Mouse (Mus musculus) forebrain, embryonic 10.5 days (tissue): Measurements from ENCODE around the gene Fxyd5. TPM values are rescaled to one million over a fixed set of nuclear protein-coding genes. Genes with fewer than 3 reads are reported as not detected.

Source experiments
- DNase-seq: peaks from one replicate; pipeline ENCODE4 v3.0.0-alpha.2; 2017; ENCODE audit warnings: low spot score; ENCODE audit errors: extremely low spot score
- H3K27ac ChIP-seq: fragments of 300-500 bp; sonication (generic); 2 replicates; pipeline ENCODE4 v1.5.1; 2016; ENCODE audit warnings: mild to moderate bottlenecking
- H3K27me3 ChIP-seq: fragments of 300-500 bp; sonication (generic); 2 replicates; pipeline ENCODE4 v1.6.1; 2016; ENCODE audit warnings: mild to moderate bottlenecking; ENCODE audit not compliant: poor library complexity, severe bottlenecking
- H3K36me3 ChIP-seq: fragments of 300-500 bp; sonication (generic); replicated peaks from 2 replicates; pipeline ENCODE4 v1.6.1; 2016; ENCODE audit warnings: mild to moderate bottlenecking, moderate library complexity
- H3K4me1 ChIP-seq: fragments of 300-500 bp; sonication (generic); 2 replicates; pipeline ENCODE4 v1.6.1; 2016
- H3K4me3 ChIP-seq: fragments of 300-500 bp; sonication (generic); 2 replicates; pipeline ENCODE4 v1.5.1; 2016; ENCODE audit warnings: mild to moderate bottlenecking, moderate library complexity
- H3K9me3 ChIP-seq: fragments of 300-500 bp; sonication (generic); 2 replicates; pipeline ENCODE4 v1.6.1; 2016; ENCODE audit warnings: mild to moderate bottlenecking, moderate library complexity
- WGBS: fragments of 180-500 bp; shearing (Covaris S2); methylation state at CpG from one replicate; pipeline ENCODE4 v1.1.7; 2016; 5-methylcytosine and 5-hydroxymethylcytosine counted together
- polyA plus RNA-seq: library from polyadenylated mRNA; unstranded; fragments of >200 nt; fragmentation: Nextera tagmentation; extraction: Ambion mirVana; gene quantifications from 2 replicates; pipeline ENCODE4 v1.2.1, GENCODE M21; 2016

Gene Fxyd5
- polyA plus RNA-seq, 1 experiment from 2014 or later = 10.2 TPM

DNA sequence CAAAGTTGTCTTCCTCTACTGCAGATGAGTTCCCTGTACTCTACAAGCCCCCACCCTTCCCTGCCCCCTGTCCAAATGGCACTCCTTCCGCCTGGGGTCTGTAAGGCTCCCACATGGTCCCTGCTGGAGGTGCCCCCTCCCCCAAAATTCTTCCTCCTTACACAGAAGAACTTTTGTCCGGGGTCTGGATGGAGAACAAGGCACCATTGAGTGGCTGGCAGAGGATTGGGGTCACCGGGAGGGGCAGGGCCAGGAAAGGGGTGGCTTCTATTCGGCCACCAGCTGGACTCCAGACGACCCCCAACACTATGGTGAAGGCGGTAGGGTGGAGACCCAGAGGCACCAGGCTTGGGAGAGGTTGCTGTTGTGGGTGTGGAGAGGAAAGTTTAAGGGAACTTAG, 35.2 kb upstream of the Fxyd5 start:
- peak overlapping the region; percentile 44 for H3K27ac ChIP-seq
- DNase-seq = no peak
- 52% methylated on average over 6 of the region's 6 CpGs for WGBS
- H3K9me3 ChIP-seq = no peaks in the 10 kb centered on the region
- H3K4me1 ChIP-seq = peaks cover 17% of the 10 kb centered on the region
- H3K4me3 ChIP-seq = no peak overlapping the region
- no peaks in the 10 kb centered on the region for H3K27me3 ChIP-seq
- H3K36me3 ChIP-seq = no peaks in the 10 kb centered on the region

DNA sequence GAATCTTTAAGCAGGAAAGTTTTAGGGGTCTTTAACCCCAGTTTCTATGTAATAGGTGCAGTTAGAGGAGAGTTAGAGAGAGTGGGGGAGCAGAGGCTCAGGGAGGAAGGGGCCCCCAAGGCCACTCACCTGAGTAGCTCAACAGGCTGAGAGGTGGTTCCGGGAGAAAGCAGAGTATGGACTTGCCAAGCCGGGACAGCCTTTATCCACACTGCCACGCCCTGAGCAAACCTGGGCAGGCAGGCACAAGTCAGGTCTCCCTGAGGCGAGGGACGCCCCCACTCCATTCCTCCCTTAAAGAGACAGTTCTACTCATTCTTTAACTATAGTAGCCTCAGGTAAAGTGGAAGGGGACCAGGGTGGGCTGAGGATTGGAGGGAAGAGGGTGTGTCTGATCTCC, 34.2 kb upstream of the Fxyd5 start, which contains the start of gene Fxyd3:
Gene Fxyd3, minus strand, starts transcription at position 213 of the 400 bp plus-strand sequence.
- H3K9me3 ChIP-seq = no peaks in the 10 kb centered on the region
- H3K27ac ChIP-seq = peak within 1 kb of the TSS; percentile 44
- H3K4me1 ChIP-seq = peaks cover 21% of the 10 kb centered on the region
- H3K36me3 ChIP-seq = no peaks in the 10 kb centered on the region
- H3K4me3 ChIP-seq = no peak within 1 kb of the TSS
- 66% methylated on average over 5 of the region's 5 CpGs for WGBS
- no peak for DNase-seq
- no peaks in the 10 kb centered on the region for H3K27me3 ChIP-seq

DNA sequence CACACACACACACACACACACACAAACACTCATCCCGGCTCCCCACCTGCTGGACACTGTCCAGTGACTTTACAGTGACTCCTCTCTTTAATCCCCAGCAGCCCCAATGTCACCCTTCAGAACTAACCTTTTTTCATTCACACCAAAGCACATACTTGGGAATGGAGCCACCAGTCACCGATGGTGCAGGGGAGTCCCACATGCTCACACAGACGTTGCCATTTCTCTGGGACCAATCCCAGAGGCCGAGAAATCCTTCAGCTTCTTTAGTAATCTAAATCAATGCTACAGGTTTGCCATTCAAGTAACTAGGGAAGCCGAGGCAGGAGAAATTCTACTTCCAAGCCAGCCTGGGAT, 32.4 kb upstream of the Fxyd5 start:
- Histone ChIP-seq H3K36me3 (no peaks in the 10 kb centered on the region), H3K27ac (no peak overlapping the region), H3K4me3 (no peak overlapping the region), H3K4me1 (peaks cover 21% of the 10 kb centered on the region), H3K27me3 (no peaks in the 10 kb centered on the region), H3K9me3 (no peaks in the 10 kb centered on the region)
- WGBS = 85% methylated on average over 5 of the region's 5 CpGs
- no peak for DNase-seq

GRCm38 (mm10) chr7:31074061-31074712, 31.9 kb upstream of the Fxyd5 start:
- Histone ChIP-seq H3K27ac (no peak overlapping the region), H3K9me3 (no peaks in the 10 kb centered on the region), H3K4me3 (no peak overlapping the region), H3K36me3 (no peaks in the 10 kb centered on the region), H3K4me1 (peaks cover 21% of the 10 kb centered on the region), H3K27me3 (no peaks in the 10 kb centered on the region)
- DNase-seq = no peak
- WGBS = 82% methylated on average over 7 of the region's 7 CpGs

DNA sequence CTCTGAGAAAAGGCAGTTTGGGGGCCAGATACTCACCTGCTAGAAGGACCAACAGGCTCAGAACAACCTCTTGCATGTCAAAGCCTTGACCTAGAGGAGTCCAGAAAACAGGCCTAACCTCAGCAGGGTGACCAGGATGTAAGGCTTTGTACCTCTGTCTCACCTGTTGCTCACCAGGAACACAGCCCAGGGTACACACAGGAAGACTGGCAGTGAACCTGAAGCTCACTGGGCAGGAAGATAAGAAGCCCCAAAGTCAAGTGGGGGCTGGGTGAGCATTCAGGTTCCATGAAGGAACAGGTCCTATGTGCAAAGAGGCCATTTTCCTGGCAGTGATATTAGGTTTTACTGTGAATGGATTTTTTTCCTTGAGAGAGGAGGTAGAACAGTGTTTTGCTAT, 31.3 kb upstream of the Fxyd5 start:
- no peak overlapping the region for H3K4me3 ChIP-seq
- H3K27me3 ChIP-seq = no peaks in the 10 kb centered on the region
- peaks cover 21% of the 10 kb centered on the region for H3K4me1 ChIP-seq
- H3K36me3 ChIP-seq = no peaks in the 10 kb centered on the region
- H3K27ac ChIP-seq = no peak overlapping the region
- DNase-seq = no peak
- H3K9me3 ChIP-seq = no peaks in the 10 kb centered on the region

DNA sequence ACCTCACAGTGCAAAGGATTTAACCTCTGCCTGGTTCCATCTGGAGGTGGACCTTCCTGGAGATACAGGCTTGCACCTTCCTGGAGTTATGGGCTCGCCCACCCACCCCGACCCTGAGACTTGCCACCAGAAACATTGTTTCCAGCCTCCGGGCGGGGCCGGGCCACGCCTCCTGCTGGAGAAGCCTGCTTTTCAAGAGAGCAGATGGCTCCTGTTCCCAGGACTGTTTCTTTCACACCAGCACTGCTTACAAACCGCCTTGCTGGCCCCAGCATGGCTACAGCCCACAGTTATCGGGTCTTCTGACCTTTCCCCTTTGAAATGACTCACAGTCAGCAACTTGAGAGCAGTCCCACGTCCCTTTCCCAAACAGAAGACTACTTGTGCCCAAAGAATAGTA, 30.0 kb upstream of the Fxyd5 start:
- WGBS = 68% methylated on average over 9 of the region's 9 CpGs
- Histone ChIP-seq H3K9me3 (no peaks in the 10 kb centered on the region), H3K36me3 (no peaks in the 10 kb centered on the region), H3K27me3 (no peaks in the 10 kb centered on the region), H3K4me1 (peaks cover 17% of the 10 kb centered on the region), H3K27ac (no peak overlapping the region), H3K4me3 (no peak overlapping the region)
- DNase-seq = no peak

DNA sequence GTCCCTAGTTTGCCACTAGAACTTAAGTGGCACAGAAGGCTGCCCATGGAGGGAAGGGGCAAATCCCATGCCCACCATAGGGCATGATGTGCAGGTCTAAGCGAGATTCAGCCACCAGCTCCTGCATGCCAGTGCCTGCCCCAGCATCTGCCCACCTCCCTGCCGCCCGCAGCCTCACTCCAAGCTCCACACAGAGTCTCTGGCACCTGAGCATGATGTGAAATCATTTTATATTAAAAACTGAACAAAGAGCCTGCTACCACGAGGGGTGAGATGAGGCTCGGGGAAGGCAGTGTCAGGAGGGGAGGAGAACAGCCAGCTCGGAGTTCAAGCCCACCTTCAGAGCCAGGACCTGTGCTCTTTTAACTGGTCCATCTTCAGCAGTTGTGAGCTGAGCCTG, 28.0 kb upstream of the Fxyd5 start:
- no peaks in the 10 kb centered on the region for H3K9me3 ChIP-seq
- 84% methylated on average over 6 of the region's 6 CpGs for WGBS
- no peaks in the 10 kb centered on the region for H3K36me3 ChIP-seq
- H3K27me3 ChIP-seq = no peaks in the 10 kb centered on the region
- no peak for DNase-seq
- no peak overlapping the region for H3K27ac ChIP-seq
- H3K4me3 ChIP-seq = no peak overlapping the region
- H3K4me1 ChIP-seq = peaks cover 12% of the 10 kb centered on the region; the same call in 1 of the 2 replicates

DNA sequence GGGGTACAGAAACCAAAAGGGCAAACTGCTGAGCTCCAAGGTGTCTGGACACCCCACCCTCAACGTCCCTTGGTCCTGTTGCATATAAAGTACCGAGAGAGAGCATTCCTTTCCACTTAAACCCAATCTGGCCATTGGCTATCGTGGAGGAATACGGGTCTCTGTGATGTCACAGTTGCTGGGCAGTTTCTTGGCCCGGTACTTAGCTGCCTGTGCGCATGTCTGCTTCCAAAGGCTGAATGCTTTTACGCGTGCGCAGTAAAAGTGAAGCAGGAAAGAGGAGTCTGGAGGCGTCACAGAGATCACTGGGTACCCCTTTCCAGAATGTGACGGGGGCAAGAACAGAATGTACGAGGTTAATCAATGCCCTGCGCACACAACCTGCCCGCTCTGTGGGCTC, 27.2 kb upstream of the Fxyd5 start:
- DNase-seq = no peak
- Histone ChIP-seq H3K9me3 (no peaks in the 10 kb centered on the region), H3K27me3 (no peaks in the 10 kb centered on the region), H3K4me3 (no peak overlapping the region), H3K36me3 (no peaks in the 10 kb centered on the region), H3K4me1 (peaks cover 12% of the 10 kb centered on the region; the same call in 1 of the 2 replicates), H3K27ac (no peak overlapping the region)
- 87% methylated on average over 14 of the region's 14 CpGs for WGBS

DNA sequence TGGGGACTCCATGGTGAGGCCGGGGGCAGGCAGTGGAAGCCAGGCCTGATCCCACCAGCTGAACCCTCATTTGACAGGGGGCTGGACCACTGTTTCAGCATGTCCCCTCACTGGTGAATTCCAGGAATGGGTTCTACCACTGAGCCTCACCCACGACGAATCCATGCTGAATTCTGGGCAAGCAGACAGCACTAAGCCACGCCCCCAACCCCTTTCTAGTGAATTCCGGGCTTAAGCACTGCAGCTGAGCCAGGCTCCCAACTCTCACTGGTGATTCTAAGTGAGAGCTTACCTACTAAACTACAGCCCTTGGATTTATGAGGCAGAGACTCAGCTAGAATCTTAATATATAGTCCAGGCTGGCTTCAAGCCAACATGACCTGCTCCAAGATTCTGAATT, 25.6 kb upstream of the Fxyd5 start:
- Histone ChIP-seq H3K36me3 (no peaks in the 10 kb centered on the region), H3K27ac (no peak overlapping the region), H3K4me3 (no peak overlapping the region), H3K4me1 (peaks cover 12% of the 10 kb centered on the region; the same call in 1 of the 2 replicates), H3K27me3 (no peaks in the 10 kb centered on the region), H3K9me3 (no peaks in the 10 kb centered on the region)
- WGBS = 56% methylated on average over 5 of the region's 5 CpGs
- no peak for DNase-seq

- peaks cover 20% of the 10 kb centered on the region for H3K4me1 ChIP-seq
- no peak for DNase-seq
- 86% methylated on average over 12 of the region's 12 CpGs for WGBS
- no peaks in the 10 kb centered on the region for H3K27me3 ChIP-seq
- H3K9me3 ChIP-seq = no peaks in the 10 kb centered on the region
- no peak overlapping the region for H3K27ac ChIP-seq
- H3K36me3 ChIP-seq = no peaks in the 10 kb centered on the region
- no peak overlapping the region for H3K4me3 ChIP-seq
These were observed 20.8 kb upstream of the Fxyd5 start for GRCm38 (mm10) chr7:31063074-31063560.

GRCm38 (mm10) chr7:31060621-31061010, 18.3 kb upstream of the Fxyd5 start:
- Histone ChIP-seq H3K27ac (no peak overlapping the region), H3K4me3 (no peak overlapping the region), H3K4me1 (peaks cover 16% of the 10 kb centered on the region), H3K9me3 (no peaks in the 10 kb centered on the region), H3K27me3 (peaks cover under 1% of the 10 kb centered on the region; the same call in 1 of the 2 replicates), H3K36me3 (no peaks in the 10 kb centered on the region)
- no peak for DNase-seq
- 86% methylated on average over 7 of the region's 7 CpGs for WGBS

- no peak overlapping the region for H3K4me3 ChIP-seq
- no peak for DNase-seq
- WGBS = 67% methylated on average over 11 of the region's 11 CpGs
These were observed 17.8 kb upstream of the Fxyd5 start for GRCm38 (mm10) chr7:31059919-31060620.

DNA sequence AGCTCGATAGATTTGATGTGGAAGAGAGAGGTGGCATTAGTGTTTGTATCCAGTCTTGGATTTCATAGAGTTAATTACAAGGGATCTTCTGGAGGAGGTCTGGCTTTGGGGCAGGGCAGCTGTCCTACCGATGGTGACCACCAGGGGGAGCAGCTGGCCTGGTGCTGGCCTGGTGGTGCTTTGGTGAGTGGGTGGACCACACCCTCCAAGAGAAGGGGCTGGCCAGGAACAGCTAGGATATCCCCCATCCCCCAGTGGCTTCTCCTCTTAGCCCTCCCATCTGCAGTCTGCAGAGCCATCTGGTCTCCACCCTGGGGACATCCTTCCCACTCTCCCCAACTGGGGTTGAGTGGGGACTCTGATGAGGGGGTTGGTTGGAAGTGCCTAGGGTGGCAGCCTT, 16.8 kb upstream of the Fxyd5 start, which contains the start of gene Lgi4:
Gene Lgi4, plus strand, starts transcription at position 235 of the 400 bp plus-strand sequence.
- Histone ChIP-seq H3K27me3 (peaks cover 16% of the 10 kb centered on the region), H3K36me3 (no peaks in the 10 kb centered on the region), H3K27ac (peak within 1 kb of the TSS; percentile 57), H3K4me1 (peaks cover 32% of the 10 kb centered on the region), H3K9me3 (no peaks in the 10 kb centered on the region), H3K4me3 (no peak within 1 kb of the TSS)
- 8% methylated on average over 2 of the region's 2 CpGs for WGBS
- peak; percentile 81 for DNase-seq

More at GRCm38 (mm10) chr7:31059919-31060620, 17.8 kb upstream of the Fxyd5 start:
- H3K4me1 ChIP-seq = peaks cover 22% of the 10 kb centered on the region
- H3K36me3 ChIP-seq = no peaks in the 10 kb centered on the region
- peaks cover 6% of the 10 kb centered on the region for H3K27me3 ChIP-seq
- peak overlapping the region; percentile 57 for H3K27ac ChIP-seq
- H3K9me3 ChIP-seq = no peaks in the 10 kb centered on the region
